ENCODE assay signal across 11 mouse cellular contexts in genomic region chr6:115758981-115759435, GRCm38 (mm10). TPM values are rescaled to one million over a fixed set of nuclear protein-coding genes. Genes with fewer than 3 reads are reported as not detected.
A peak's percentile ranks its signal among the peaks of the same experiment; 100 is the strongest.
DNase-seq lines count a peak whose midpoint lies in the region; ATAC-seq lines count a peak whose summit lies in the region.
"Had no signal": no experiment of that assay in that cellular context is flagged by ENCODE, and none has a peak within 500 bp of the region (broad histone marks: within the 10 kb centered on the region; RNA-seq: fewer than 3 reads in every experiment).

No protein-coding gene starts in this region.

- WGBS in forebrain, embryonic 10.5 days: 77% methylated on average over 9 of the region's 9 CpGs
- WGBS in forebrain, embryonic 13.5 days: 72% methylated on average over 9 of the region's 9 CpGs
- WGBS in liver, embryonic 13.5 days (ENCODE audit: insufficient replicate concordance): 11% methylated on average over 9 of the region's 9 CpGs

- peaks cover 50% of the 10 kb centered on the region for H3K4me1 ChIP-seq in forebrain, embryonic 10.5 days
- H3K4me1 ChIP-seq in forebrain, embryonic 13.5 days: peaks cover 13% of the 10 kb centered on the region
- H3K4me1 ChIP-seq in liver, embryonic 13.5 days (replicated peaks): peaks cover 94% of the 10 kb centered on the region

- no peak overlapping the region for H3K4me3 ChIP-seq in forebrain, embryonic 10.5 days
- H3K4me3 ChIP-seq in forebrain, embryonic 13.5 days: no peak overlapping the region
- H3K4me3 ChIP-seq in liver, embryonic 13.5 days (replicated peaks): peak overlapping the region; percentile 57
- H3K4me3 ChIP-seq: limb, embryonic 13.5 days had no signal

- no peak overlapping the region for H3K9ac ChIP-seq in forebrain, embryonic 13.5 days
- H3K9ac ChIP-seq in liver, embryonic 13.5 days: peak overlapping the region; percentile 71
- H3K9ac ChIP-seq: limb, embryonic 13.5 days had no signal

- H3K36me3 ChIP-seq in forebrain, embryonic 10.5 days (replicated peaks): no peaks in the 10 kb centered on the region
- no peaks in the 10 kb centered on the region for H3K36me3 ChIP-seq in forebrain, embryonic 13.5 days (ENCODE audit: poor library complexity, severe bottlenecking)
- H3K36me3 ChIP-seq in liver, embryonic 13.5 days: no peaks in the 10 kb centered on the region
- H3K36me3 ChIP-seq: limb, embryonic 13.5 days had no signal

- H3K27ac ChIP-seq in forebrain, embryonic 10.5 days: 0 out of 2 replicates have a peak overlapping the region, but pooled peaks have one; percentile 17
- no peak overlapping the region for H3K27ac ChIP-seq in forebrain, embryonic 13.5 days
- peak overlapping the region; percentile 83 for H3K27ac ChIP-seq in liver, embryonic 13.5 days
- H3K27ac ChIP-seq: limb, embryonic 13.5 days had no signal

- no peak for DNase-seq in forebrain, embryonic 10.5 days (ENCODE audit: extremely low spot score, low spot score)
- peak; percentile 72 to 85 for DNase-seq in spleen, postnatal 4 days (ENCODE audit: low spot score in 2 of 2)
- DNase-seq in spleen, postnatal 36 days (ENCODE audit: low spot score in 2 of 2): no peak
- peak; percentile 65 for DNase-seq in liver, embryonic 13.5 days
- DNase-seq in urinary bladder, postnatal 25 days (ENCODE audit: low spot score): peak; percentile 60
- DNase-seq in right cerebral cortex, postnatal 10 days (ENCODE audit: low spot score in 2 of 2): no peak
- DNase-seq in left cerebral cortex, adult 11 months (ENCODE audit: low spot score): no peak
- DNase-seq: cerebellum, adult 18-20 months; right cerebral cortex, postnatal 4 days had no signal

- H3K4me2 ChIP-seq in forebrain, embryonic 13.5 days: no peak overlapping the region
- peak overlapping the region; percentile 63 for H3K4me2 ChIP-seq in liver, embryonic 13.5 days
- H3K4me2 ChIP-seq: limb, embryonic 13.5 days had no signal

- no peaks in the 10 kb centered on the region for H3K27me3 ChIP-seq in forebrain, embryonic 10.5 days (ENCODE audit: poor library complexity, severe bottlenecking)
- H3K27me3 ChIP-seq in forebrain, embryonic 13.5 days: no peaks in the 10 kb centered on the region
- H3K27me3 ChIP-seq in liver, embryonic 13.5 days: no peaks in the 10 kb centered on the region
- H3K27me3 ChIP-seq: limb, embryonic 13.5 days had no signal

- ATAC-seq in forebrain, embryonic 13.5 days: no peak
- peak; percentile 86 for ATAC-seq in liver, embryonic 13.5 days (ENCODE audit: low read depth)

- H3K9me3 ChIP-seq in forebrain, embryonic 10.5 days: peaks cover 3% of the 10 kb centered on the region
- no peaks in the 10 kb centered on the region for H3K9me3 ChIP-seq in forebrain, embryonic 13.5 days (replicated peaks)
- no peaks in the 10 kb centered on the region for H3K9me3 ChIP-seq in liver, embryonic 13.5 days (replicated peaks)
- H3K9me3 ChIP-seq: limb, embryonic 13.5 days had no signal

RNA-seq across cellular contexts. Expression of gene Tmem40, which starts 3.2 kb away (rescaled TPM):
- 0.97 and 1.5 TPM in 2 replicates for polyA plus RNA-seq in forebrain, embryonic 10.5 days (2016; fragmentation: Nextera tagmentation; extraction: Ambion mirVana)
- 0.78 and 0.84 TPM in 2 replicates for polyA plus RNA-seq in forebrain, embryonic 13.5 days (2015; fragmentation: Nextera tagmentation; extraction: Ambion mirVana)
- polyA plus RNA-seq in liver, embryonic 13.5 days (2015; fragmentation: Nextera tagmentation; extraction: Ambion mirVana): 28.3 and 29.9 TPM in 2 replicates

RNA-seq across cellular contexts. Expression of gene Cand2, which starts 15.3 kb away (rescaled TPM):
- 59.5 and 65.2 TPM in 2 replicates for polyA plus RNA-seq in forebrain, embryonic 10.5 days (2016; fragmentation: Nextera tagmentation; extraction: Ambion mirVana)
- polyA plus RNA-seq in forebrain, embryonic 13.5 days (2015; fragmentation: Nextera tagmentation; extraction: Ambion mirVana): 23.8 and 26.5 TPM in 2 replicates
- 3.3 and 4.3 TPM in 2 replicates for polyA plus RNA-seq in liver, embryonic 13.5 days (2015; fragmentation: Nextera tagmentation; extraction: Ambion mirVana)

RNA-seq across cellular contexts. Expression of gene Rpl32, which starts 49.5 kb away (rescaled TPM):
- 1,831 and 1,874 TPM in 2 replicates for polyA plus RNA-seq in forebrain, embryonic 10.5 days (2016; fragmentation: Nextera tagmentation; extraction: Ambion mirVana)
- polyA plus RNA-seq in forebrain, embryonic 13.5 days (2015; fragmentation: Nextera tagmentation; extraction: Ambion mirVana): 1,595 and 1,910 TPM in 2 replicates
- polyA plus RNA-seq in liver, embryonic 13.5 days (2015; fragmentation: Nextera tagmentation; extraction: Ambion mirVana): 1,700 and 1,736 TPM in 2 replicates

Comparison
In these comparisons a context has a peak if more than half of its experiments do, and no peak if none do; other contexts are left out.
1. DNase-seq: peak in spleen, postnatal 4 days (2 of 2), liver, embryonic 13.5 days (single experiment) and urinary bladder, postnatal 25 days (single experiment); none in forebrain, embryonic 10.5 days (single experiment), spleen, postnatal 36 days (0 of 2), right cerebral cortex, postnatal 10 days (0 of 2) and left cerebral cortex, adult 11 months (single experiment).
2. RNA of gene Tmem40, which starts 3.2 kb away (polyA plus RNA-seq): 28.3 to 29.9 TPM in liver, embryonic 13.5 days; 0.97 to 1.5 TPM in forebrain, embryonic 10.5 days and 0.78 to 0.84 TPM in forebrain, embryonic 13.5 days; every median in the first group is over 10 times any median in the second.